In genomic region chr7:132262696-132263095, GRCm38 (mm10) we compare ENCODE assay signal across 9 mouse cellular contexts. TPM values are rescaled to one million over a fixed set of nuclear protein-coding genes. Genes with fewer than 3 reads are reported as not detected.
A peak's percentile ranks its signal among the peaks of the same experiment; 100 is the strongest.
DNase-seq lines count a peak whose midpoint lies in the region; ATAC-seq and TF ChIP-seq lines count a peak whose summit lies in the region.
"Had no signal": no experiment of that assay in that cellular context is flagged by ENCODE, and none has a peak within 500 bp of the region (broad histone marks: within the 10 kb centered on the region; RNA-seq: fewer than 3 reads in every experiment).

No protein-coding gene starts in this region.

- no peak overlapping the region for H3K4me2 ChIP-seq in lung, embryonic 16.5 days (ENCODE audit: low read depth, low read length)
- no peak overlapping the region for H3K4me2 ChIP-seq in hindbrain, embryonic 11.5 days (replicated peaks; ENCODE audit: low read depth, low read length)

- no peak for TF ChIP-seq POLR2A in heart, adult 2 months (IDR thresholded peaks at IDR 0.05; ENCODE audit: insufficient read depth, low read depth, low read length)

- peaks cover 5% of the 10 kb centered on the region; the same call in 1 of the 2 replicates for H3K36me3 ChIP-seq in lung, embryonic 16.5 days (ENCODE audit: control insufficient read depth, insufficient read depth, low read length)
- peaks cover 10% of the 10 kb centered on the region for H3K36me3 ChIP-seq in hindbrain, embryonic 11.5 days (ENCODE audit: control insufficient read depth, insufficient read depth, low read length)
- no peaks in the 10 kb centered on the region for H3K36me3 ChIP-seq in heart, adult 2 months (ENCODE audit: control insufficient read depth, insufficient read depth, low read length)

- no peak for TF ChIP-seq CTCF in heart, adult 2 months (IDR thresholded peaks at IDR 0.05)

- peak overlapping the region; percentile 84 for H3K27ac ChIP-seq in lung, embryonic 16.5 days (ENCODE audit: low read length)
- peak overlapping the region; percentile 87 for H3K27ac ChIP-seq in hindbrain, embryonic 11.5 days (ENCODE audit: low read depth, low read length)
- no peak overlapping the region for H3K27ac ChIP-seq in heart, adult 2 months

- H3K79me2 ChIP-seq in heart, adult 2 months (replicated peaks; ENCODE audit: control insufficient read depth, insufficient read depth, low read length) = no peaks in the 10 kb centered on the region

- H3K9me3 ChIP-seq in lung, embryonic 16.5 days (ENCODE audit: control insufficient read depth, low read length) = no peaks in the 10 kb centered on the region
- no peaks in the 10 kb centered on the region for H3K9me3 ChIP-seq in hindbrain, embryonic 11.5 days (ENCODE audit: control insufficient read depth, low read length)

- peak; percentile 34; the same call in 1 of the 2 replicates for ATAC-seq in lung, embryonic 16.5 days (ENCODE audit: low read depth)
- ATAC-seq in hindbrain, embryonic 11.5 days (ENCODE audit: low FRiP score) = peak; percentile 92
- peak; percentile 54 for ATAC-seq in megakaryocyte progenitor cell, adult 5-6 weeks (replicated peaks; ENCODE audit: poor library complexity)
- ATAC-seq in granulocyte monocyte progenitor cell, adult 5-6 weeks (replicated peaks; ENCODE audit: poor library complexity, severe bottlenecking) = no peak
- no peak for ATAC-seq in CD4-positive, CD25-positive, alpha-beta regulatory T cell, adult 4 months

- intact Hi-C loops in heart, adult 2 months (cut with DNase I) = no loop called here

- no peak overlapping the region for H3K4me3 ChIP-seq in lung, embryonic 16.5 days (ENCODE audit: low read length)
- no peak overlapping the region for H3K4me3 ChIP-seq in hindbrain, embryonic 11.5 days (ENCODE audit: low read depth, low read length)
- no peak overlapping the region for H3K4me3 ChIP-seq in heart, adult 2 months

- H3K4me1 ChIP-seq in lung, embryonic 16.5 days (replicated peaks; ENCODE audit: control insufficient read depth, insufficient read depth, low read length) = peaks cover 33% of the 10 kb centered on the region
- peaks cover 10% of the 10 kb centered on the region; the same call in 1 of the 2 replicates for H3K4me1 ChIP-seq in hindbrain, embryonic 11.5 days (replicated peaks; ENCODE audit: control insufficient read depth, insufficient read depth, low read length)
- peaks cover 1% of the 10 kb centered on the region; the same call in 1 of the 2 replicates for H3K4me1 ChIP-seq in heart, adult 2 months (ENCODE audit: control insufficient read depth, insufficient read depth, low read length)

- 45% methylated on average over 6 of the region's 6 CpGs for WGBS in lung, embryonic 16.5 days
- 21% methylated on average over 6 of the region's 6 CpGs for WGBS in hindbrain, embryonic 11.5 days
- whole genome bisulfite sequencing in heart, adult 2 months = 47% methylated on average over 6 of the region's 6 CpGs

- no peak overlapping the region for H3K9ac ChIP-seq in lung, embryonic 16.5 days (ENCODE audit: low read length)
- no peak overlapping the region for H3K9ac ChIP-seq in hindbrain, embryonic 11.5 days (ENCODE audit: low read depth, low read length)
- H3K9ac ChIP-seq in heart, adult 2 months (ENCODE audit: low read depth, low read length) = no peak overlapping the region

- no peak for DNase-seq in lung, postnatal 25 days (ENCODE audit: low spot score)
- peak; percentile 71 for DNase-seq in hindbrain, embryonic 11.5 days (ENCODE audit: low spot score)
- no peak for DNase-seq in spleen, adult 18-20 months
- no peak for DNase-seq in heart, adult 2 months
- DNase-seq: thymus, postnatal 14 days had no signal

- H3K27me3 ChIP-seq in lung, embryonic 16.5 days (ENCODE audit: control insufficient read depth, insufficient read depth, low read depth, low read length) = no peaks in the 10 kb centered on the region
- H3K27me3 ChIP-seq in hindbrain, embryonic 11.5 days (ENCODE audit: control insufficient read depth, insufficient read depth, low read length) = no peaks in the 10 kb centered on the region
- H3K27me3 ChIP-seq in heart, adult 2 months (ENCODE audit: control insufficient read depth, insufficient read depth, low read length) = no peaks in the 10 kb centered on the region

- TF ChIP-seq EP300 in heart, adult 2 months (IDR thresholded peaks at IDR 0.05; ENCODE audit: insufficient read depth, low read depth, low read length) = no peak

RNA-seq across cellular contexts. Expression of gene Chst15, which starts 54.3 kb away (rescaled TPM):
- 22.3 and 24.8 TPM in 2 replicates for polyA plus RNA-seq in lung, embryonic 16.5 days (2015; fragmentation: Nextera tagmentation; extraction: Ambion mirVana)
- 25.5 and 28.3 TPM in 2 replicates for polyA plus RNA-seq in hindbrain, embryonic 11.5 days (2014; fragmentation: Nextera tagmentation; extraction: Ambion mirVana)
- 8.6 and 11.5 TPM in 2 replicates for total RNA-seq in megakaryocyte progenitor cell, adult 5-6 weeks (2015)
- total RNA-seq in megakaryocyte progenitor cell, adult 5-6 weeks (2017) = 7.3 and 8.2 TPM in 2 replicates
- total RNA-seq in granulocyte monocyte progenitor cell, adult 5-6 weeks (2014; fragmentation: Nextera tagmentation) = 10.1 and 22.1 TPM in 2 replicates
- total RNA-seq in granulocyte monocyte progenitor cell, adult 5-6 weeks (2017) = 4.6 and 6.1 TPM in 2 replicates
- total RNA-seq in heart, adult 2 months (2021) = 1 to 10 TPM; 6.8 to 7.3 TPM
- polyA plus RNA-seq in heart, adult 2 months (2012; rRNA removed) = 6.3 and 7.0 TPM in 2 replicates
- polyA plus RNA-seq in CD4-positive, CD25-positive, alpha-beta regulatory T cell, adult 4 months (2017; shearing (Covaris generic)) = 1 to 10 TPM; 6.0 to 9.2 TPM

Comparison
In these comparisons a context has a peak if more than half of its experiments do, and no peak if none do; other contexts are left out.
1. ATAC-seq: peak in lung, embryonic 16.5 days (single experiment), hindbrain, embryonic 11.5 days (single experiment) and megakaryocyte progenitor cell, adult 5-6 weeks (single experiment); none in granulocyte monocyte progenitor cell, adult 5-6 weeks (single experiment) and CD4-positive, CD25-positive, alpha-beta regulatory T cell, adult 4 months (single experiment).